Mouse (Mus musculus): ENCODE measurements around the gene 1700025B11Rik.
A peak's percentile ranks its signal among the peaks of the same experiment; 100 is the strongest.
"Not testable (repeated sequence)": the region's sequence is repeated elsewhere in the genome, so short reads cannot be mapped to it uniquely, and the experiment has no call there.

The 1700025B11Rik gene

DNA sequence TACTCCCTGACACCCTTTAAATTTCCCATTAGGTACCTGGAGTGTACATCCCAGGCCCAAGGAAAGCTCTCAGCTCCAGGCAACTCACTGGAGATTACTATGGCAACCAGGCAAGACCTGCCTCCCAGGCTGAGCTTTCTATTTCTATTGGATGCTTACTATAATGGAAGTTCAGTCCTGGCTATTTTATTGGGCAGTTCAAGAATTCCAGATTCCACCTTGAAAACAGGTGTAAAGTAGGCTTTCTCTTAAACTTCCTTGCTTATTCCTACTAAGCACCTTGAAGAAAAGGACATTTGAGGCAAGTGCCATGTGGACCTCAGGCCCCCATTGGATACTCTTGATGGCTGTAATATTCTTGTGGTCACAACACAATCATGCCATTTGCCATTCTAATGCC lies at the start of gene 1700025B11Rik:
Gene 1700025B11Rik (minus strand): TSS at position 101 of the 400 bp plus-strand sequence.
- DNase-seq (ENCODE audit: low spot score in 2 of 2) = no peak

DNA sequence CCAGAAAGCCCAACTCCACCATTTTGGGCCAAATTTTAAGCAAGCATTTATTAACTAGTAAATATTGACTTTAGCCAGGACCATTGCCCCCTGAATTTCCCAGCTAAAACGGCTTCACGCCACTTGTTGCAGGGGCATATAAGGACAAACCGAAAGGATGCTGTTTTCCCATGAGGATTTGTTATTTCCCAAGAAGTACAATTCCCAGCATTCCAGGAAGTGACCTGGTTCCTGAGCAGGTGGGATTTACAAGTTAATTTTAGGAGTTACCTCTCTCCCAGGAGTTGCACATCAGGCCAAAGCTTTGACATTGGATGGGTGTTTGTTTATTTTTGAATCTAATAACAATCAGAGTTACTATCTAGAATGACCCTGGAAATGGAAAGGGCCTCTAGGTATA lies 44.4 kb upstream of the 1700025B11Rik start:
- no peak for DNase-seq (ENCODE audit: low spot score in 2 of 2)

DNA sequence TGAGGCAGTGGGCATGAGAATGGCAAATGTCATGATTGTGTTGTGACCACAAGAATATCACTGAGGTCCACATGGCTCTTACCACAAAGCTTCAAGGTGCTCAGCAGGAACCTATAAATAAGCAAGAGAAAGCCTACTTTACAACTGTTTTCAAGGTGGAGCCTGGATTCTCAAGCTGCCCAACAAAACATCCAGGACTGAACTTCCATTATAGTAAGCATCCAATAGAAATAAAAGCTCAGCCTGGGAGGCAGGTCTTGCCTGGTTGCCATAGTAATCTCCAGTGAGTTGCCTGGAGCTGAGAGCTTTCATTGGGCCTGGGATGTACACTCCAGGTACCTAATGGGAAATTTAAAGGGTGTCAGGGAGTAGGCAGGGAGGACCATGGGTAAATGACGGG lies 37.3 kb upstream of the 1700025B11Rik start, which contains the start of gene Gm36245:
Gene Gm36245 (plus strand): TSS at position 301 of the 400 bp plus-strand sequence.
- no peak for DNase-seq (ENCODE audit: low spot score in 2 of 2)

DNA sequence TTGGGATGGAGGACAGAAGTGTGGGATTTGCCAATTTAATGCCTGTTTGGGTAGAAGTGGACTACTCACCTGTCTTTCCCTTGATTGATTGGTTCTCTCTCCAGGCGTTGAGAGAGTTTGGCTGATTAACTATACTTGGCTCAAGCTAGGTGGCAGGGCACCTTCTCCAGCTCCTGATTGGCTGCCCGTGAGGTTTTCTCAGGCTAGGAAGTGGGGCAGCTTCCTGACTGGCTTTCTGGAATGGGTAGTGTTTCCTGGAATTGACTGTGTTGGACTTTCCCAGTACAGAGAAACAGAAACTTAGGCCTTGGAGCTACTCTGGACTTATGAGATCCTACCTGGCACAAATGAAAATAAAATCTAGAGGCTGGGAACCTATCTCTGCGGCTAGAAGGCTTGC lies 36.7 kb upstream of the 1700025B11Rik start:
- DNase-seq (ENCODE audit: low spot score in 2 of 2) = no peak

DNA sequence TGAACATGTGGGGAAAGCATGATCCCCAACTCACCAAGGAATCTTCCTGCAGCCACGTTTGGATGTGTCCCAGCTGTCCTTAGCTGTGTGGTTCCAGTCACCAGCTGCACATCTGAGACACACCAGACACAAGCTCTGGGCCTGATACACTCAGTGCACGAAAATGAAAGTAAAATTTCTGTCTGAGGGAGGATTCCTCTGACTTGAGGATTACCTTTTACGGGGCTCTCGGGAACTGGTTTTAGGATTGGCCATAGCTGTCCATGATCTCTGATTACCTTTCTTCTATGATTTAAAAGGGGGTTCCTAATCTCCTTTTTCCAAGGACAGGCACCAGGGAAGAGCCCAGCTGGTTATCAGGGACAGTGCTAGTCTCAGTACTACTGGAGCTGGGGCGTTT lies 34.3 kb upstream of the 1700025B11Rik start, which contains the start of gene Apol10b:
Gene Apol10b (minus strand): TSS at position 165 of the 400 bp plus-strand sequence.
- DNase-seq (ENCODE audit: low spot score in 2 of 2) = no peak

DNA sequence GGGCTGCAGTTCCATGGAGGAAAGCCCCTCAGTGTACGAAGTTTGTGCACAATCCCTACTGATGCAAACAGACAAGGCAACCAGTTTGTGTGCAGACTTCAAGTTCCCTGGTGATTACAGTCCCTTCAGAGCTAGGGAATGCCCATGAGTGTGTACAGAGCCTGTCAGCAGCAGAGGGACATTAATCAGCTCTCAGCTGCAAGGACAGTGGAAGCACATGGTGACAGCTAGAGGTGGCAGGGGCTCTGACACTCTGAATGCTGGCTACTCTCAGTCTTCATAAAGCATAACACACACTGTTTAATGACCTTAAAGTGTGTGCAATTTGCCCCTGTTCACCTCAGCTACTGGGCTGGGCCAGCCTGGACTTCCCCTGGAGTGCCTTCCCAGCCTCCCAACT lies 31.9 kb upstream of the 1700025B11Rik start:
- DNase-seq (ENCODE audit: low spot score in 2 of 2) = no peak

DNA sequence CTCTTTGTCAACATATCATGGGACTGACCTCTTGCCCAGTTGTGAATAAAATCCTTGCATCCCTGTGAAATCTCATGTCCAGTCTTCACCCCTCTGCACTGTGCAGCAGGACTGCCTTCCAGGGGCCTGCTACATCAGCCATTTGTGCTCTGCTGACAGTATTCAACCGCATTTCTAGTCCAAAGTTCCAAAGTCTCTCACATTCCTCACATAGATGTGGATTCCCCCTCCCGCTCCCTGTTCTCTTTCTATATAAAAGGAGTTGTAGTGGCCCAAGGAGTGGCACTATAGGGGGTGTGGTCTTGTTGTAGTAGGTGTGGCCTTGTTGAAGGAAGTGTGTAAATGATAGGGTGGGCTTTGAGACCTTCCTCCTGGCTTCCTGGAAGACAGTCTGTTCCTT lies 29.2 kb upstream of the 1700025B11Rik start:
- no peak for DNase-seq (ENCODE audit: low spot score in 2 of 2)

DNA sequence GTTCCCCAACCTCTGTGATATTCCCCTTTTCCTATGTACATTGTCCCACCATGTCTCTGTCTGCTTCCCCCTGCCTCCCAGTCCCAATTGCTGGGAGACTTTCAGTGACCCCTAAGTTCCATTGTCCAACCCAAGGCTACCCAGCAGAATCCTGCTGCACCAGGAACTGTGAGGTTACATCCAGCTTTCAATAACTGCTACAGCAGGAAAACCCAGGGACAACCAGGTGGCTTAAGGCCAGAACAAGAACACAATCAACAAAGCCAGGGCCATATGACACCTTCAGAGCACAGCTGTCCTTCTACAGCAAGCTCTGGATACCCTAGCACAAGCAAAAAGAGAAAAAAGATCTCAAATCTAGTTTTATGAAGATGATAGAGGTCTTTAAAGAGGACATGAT lies 27.3 kb upstream of the 1700025B11Rik start:
- no peak for DNase-seq (ENCODE audit: low spot score in 2 of 2)

DNA sequence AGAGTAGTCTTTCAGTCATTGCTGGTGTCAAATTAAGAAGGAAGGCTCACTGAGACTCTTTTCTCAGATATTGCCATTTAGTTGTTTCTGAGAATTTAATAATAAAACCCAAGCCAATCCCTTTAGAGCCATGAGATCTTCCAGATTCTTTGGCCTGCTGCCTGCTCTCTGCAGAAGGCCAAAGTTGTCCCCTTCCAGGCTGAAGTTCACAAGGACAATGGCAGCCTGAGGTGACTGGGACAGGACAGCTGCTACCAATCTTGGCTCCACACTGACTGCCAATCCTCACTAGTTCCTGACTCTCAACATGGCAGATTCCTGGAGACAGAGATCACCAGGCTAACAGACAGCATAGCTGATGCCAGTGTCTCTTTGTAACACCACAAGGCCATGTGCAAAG lies 25.3 kb upstream of the 1700025B11Rik start:
- no peak for DNase-seq (ENCODE audit: low spot score in 2 of 2)

DNA sequence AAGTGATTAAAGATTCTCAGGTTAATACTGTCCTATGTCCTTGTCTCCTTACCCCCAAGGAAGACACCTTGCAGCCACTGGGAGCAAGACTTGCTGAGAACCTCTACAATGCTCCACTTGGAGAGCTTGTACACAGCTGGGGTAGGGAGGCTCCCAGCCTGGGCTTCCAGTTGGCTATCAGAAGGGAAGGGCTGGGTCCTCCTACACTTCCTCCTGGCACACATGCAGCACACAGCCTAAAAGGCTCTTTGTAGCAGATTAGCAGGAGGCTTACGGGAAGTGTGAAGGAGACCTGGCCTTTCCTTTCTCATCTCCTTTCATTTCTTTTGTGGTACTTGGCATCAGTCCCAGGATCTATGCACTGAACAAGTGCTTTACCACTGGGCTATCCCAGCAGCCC lies 20.0 kb upstream of the 1700025B11Rik start:
- peak; percentile 28 to 32 for DNase-seq (ENCODE audit: low spot score in 2 of 2)

DNA sequence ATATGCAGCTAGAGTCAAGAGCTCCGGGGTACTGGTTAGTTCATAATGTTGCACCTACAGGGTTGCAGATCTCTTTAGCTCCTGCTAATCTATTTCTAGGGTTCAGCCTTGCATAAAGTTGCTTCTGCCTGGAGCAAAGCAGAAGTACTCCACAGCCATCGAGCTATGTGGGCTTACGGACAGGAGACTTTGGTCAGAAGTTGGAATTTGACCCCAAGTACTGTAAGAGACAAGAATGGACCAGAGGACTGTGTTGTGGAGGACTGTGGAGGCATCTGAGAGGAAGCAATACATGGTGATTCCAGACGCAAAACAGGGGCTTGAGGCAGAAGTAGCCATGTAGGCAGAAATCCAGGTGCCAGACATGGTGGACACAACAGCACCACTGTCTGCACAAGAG lies 17.6 kb upstream of the 1700025B11Rik start:
- no peak for DNase-seq (ENCODE audit: low spot score in 2 of 2)

DNA sequence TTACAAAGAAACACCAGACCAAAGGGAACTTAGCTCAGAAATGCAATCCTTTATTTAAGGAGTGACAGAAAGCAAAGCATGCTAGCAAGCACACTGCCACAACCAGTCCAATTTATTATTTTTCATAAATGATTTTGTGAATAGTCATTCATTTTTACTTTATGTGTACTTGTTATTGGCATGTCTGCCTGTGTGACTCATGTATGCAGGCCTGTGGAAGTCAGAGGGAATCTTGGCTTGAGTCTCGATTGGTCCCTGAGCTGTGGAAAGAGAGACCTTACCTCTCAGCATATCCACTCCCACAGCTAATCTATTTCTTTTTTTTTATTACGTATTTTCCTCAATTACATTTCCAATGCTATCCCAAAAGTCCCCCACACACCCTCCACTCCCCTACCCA lies 17.1 kb upstream of the 1700025B11Rik start:
- no peak for DNase-seq (ENCODE audit: low spot score in 2 of 2)

DNA sequence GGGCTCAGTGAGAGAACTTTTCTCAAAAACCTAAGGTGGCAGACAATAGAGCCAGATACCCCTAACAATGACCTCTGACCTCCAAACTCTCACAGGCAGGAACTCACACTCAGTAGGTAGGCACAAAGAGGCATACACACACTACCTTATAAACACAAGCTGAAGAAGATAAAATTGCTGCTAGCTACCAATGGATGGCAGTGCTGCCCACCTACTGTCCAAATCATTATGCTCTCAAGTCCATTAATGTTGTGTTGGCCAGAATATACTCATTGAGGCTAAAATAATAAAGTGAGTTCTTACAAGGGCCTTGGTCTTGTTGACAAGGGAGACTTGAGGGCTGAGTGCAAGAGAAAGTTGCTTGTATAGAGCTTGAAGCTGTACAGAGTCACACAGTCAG lies 1.5 kb upstream of the 1700025B11Rik start:
- DNase-seq (ENCODE audit: low spot score in 2 of 2) = no peak

DNA sequence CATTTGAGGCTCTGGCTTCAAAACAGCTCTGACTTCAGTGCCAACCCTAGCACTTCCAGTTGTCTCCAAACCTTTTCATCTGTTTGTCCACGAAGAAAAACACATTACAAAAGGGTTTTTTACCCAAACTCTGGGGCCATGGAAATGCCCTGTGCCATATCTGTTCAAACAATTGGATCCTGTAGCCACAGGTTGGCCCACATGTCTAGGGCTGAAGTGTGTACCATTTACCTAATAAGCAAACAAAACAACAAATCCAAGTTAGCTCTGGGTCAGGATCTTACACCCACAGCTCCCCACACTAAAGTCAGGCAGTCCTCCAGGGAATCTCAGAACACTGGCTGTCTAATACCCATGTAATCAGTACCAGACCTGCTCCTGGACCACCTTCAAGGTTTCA lies 22.5 kb downstream of the 1700025B11Rik start:
- not testable (repeated sequence) for DNase-seq (ENCODE audit: low spot score in 2 of 2)

DNA sequence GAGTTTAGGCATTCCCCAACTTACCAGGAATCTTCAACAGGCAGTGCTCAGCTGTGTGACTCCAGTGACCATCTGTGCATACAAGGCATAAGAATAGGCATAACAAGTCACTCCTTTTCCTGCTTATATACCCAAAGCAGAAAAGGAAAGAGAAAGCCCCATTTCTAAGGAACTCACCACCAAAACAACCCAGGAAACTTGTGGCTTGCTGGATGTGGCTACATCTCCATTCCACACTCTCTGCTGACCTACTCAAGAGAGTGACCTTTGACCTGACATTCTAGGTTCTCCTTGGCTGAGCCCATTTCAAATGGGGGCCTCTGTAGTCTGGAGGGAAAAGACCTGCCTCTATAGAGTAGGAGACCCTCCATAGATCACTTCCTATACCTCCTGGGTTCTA lies 28.5 kb downstream of the 1700025B11Rik start, which contains the start of gene Apol7c:
Gene Apol7c (minus strand): TSS at position 101 of the 400 bp plus-strand sequence.
- no peak for DNase-seq (ENCODE audit: low spot score in 2 of 2)

DNA sequence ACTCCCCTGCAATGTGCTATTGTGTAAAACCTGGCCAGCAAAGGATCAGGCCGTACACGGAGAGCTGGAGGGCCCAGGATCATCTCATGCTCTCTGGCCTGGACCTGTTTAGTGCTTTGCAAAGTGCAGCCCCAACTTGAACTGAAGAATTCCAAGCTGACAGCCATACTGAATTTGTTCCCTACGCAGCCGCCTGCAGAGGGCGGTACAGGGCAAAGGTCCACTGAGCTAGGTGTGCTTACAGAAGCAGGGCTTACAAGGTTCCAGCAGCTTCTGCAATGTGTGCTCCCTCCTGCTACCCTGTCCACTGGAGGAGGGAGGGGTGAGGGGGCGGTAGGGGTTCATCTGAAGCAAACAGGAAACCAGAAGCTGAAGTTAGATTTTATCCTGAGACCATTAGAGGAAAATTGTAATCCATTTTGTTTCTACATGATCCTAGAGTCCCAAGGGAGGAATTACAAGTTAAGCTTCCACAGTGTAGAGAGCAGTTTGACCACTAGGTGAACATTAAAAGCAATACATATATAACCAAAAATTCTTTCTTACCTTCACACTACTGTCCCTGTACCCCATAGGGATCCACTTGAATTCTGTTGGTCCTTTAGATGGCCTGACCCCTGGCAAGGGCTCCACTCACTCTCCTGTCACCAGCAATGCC lies 38.4 kb downstream of the 1700025B11Rik start:
- peak; percentile 37 to 62 for DNase-seq (ENCODE audit: low spot score in 2 of 2)

DNA sequence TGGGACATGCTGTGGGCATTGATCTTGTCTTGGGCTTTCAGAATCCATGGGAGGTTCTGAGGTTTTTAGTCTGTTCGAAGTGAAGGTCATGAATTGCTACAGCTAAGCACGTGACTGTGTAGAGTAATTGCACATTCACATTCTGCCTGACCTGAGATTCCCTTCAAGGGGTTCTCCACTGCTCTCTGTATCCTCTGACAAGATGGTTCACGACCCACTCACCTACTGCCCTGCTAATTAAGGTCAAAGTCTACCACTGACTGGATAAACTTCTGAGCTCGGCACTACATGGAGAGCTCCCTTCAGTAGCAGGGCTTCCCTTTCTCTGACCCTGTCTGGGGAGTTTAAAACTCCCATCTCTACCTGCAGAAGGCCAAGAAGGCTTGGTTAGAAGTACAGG lies 41.1 kb downstream of the 1700025B11Rik start:
- not testable (repeated sequence) for DNase-seq (ENCODE audit: low spot score in 2 of 2)
